Mouse (Mus musculus): ENCODE data around the gene Dlg1.

Dlg1 gene

GRCm38 (mm10) chr16:31846763-31847162 lies 183.5 kb downstream of the Dlg1 start:
- DNase-seq (ENCODE audit: low spot score in 2 of 2): no peak

GRCm38 (mm10) chr16:31863920-31864319 lies 200.7 kb downstream of the Dlg1 start:
- no peak for DNase-seq (ENCODE audit: low spot score in 2 of 2)

GRCm38 (mm10) chr16:31865242-31865641 lies 202.0 kb downstream of the Dlg1 start:
- no peak for DNase-seq (ENCODE audit: low spot score in 2 of 2)

GRCm38 (mm10) chr16:31866911-31867310 lies 203.7 kb downstream of the Dlg1 start:
- no peak for DNase-seq (ENCODE audit: low spot score in 2 of 2)

GRCm38 (mm10) chr16:31867736-31868135 lies 204.5 kb downstream of the Dlg1 start:
- no peak for DNase-seq (ENCODE audit: low spot score in 2 of 2)

- no peak for DNase-seq (ENCODE audit: low spot score in 2 of 2)
Measured at GRCm38 (mm10) chr16:31873721-31874120, 210.5 kb downstream of the Dlg1 start.

GRCm38 (mm10) chr16:31875391-31875790 lies 212.1 kb downstream of the Dlg1 start:
- DNase-seq (ENCODE audit: low spot score in 2 of 2): no peak

GRCm38 (mm10) chr16:31876386-31876785 lies 213.1 kb downstream of the Dlg1 start:
- DNase-seq (ENCODE audit: low spot score in 2 of 2): peak; percentile 69 to 85

- no peak for DNase-seq (ENCODE audit: low spot score in 2 of 2)
Measured at GRCm38 (mm10) chr16:31878052-31878451, 214.8 kb downstream of the Dlg1 start.

- no peak for DNase-seq (ENCODE audit: low spot score in 2 of 2)
Measured at GRCm38 (mm10) chr16:31878573-31879257, 215.5 kb downstream of the Dlg1 start, which contains the start of gene Meltf. Gene Meltf, plus strand, starts transcription at chr16:31878810.

GRCm38 (mm10) chr16:31880146-31880840 lies 217.1 kb downstream of the Dlg1 start:
- no peak for DNase-seq (ENCODE audit: low spot score in 2 of 2)

- no peak for DNase-seq (ENCODE audit: low spot score in 2 of 2)
Measured at GRCm38 (mm10) chr16:31882381-31882908, 219.2 kb downstream of the Dlg1 start.

GRCm38 (mm10) chr16:31883302-31883701 lies 220.1 kb downstream of the Dlg1 start:
- DNase-seq (ENCODE audit: low spot score in 2 of 2): no peak

- DNase-seq (ENCODE audit: low spot score in 2 of 2): no peak
Measured at GRCm38 (mm10) chr16:31883902-31884301, 220.7 kb downstream of the Dlg1 start.

GRCm38 (mm10) chr16:31890907-31891306 lies 227.7 kb downstream of the Dlg1 start:
- no peak for DNase-seq (ENCODE audit: low spot score in 2 of 2)

- no peak for DNase-seq (ENCODE audit: low spot score in 2 of 2)
Measured at GRCm38 (mm10) chr16:31893396-31894141, 230.3 kb downstream of the Dlg1 start.

- peak in 1 of 2 experiments; percentile 87 for DNase-seq (ENCODE audit: low spot score in 2 of 2)
Measured at GRCm38 (mm10) chr16:31896971-31897774, 233.9 kb downstream of the Dlg1 start.

- peak; percentile 87 to 94 for DNase-seq (ENCODE audit: low spot score in 2 of 2)
Measured at GRCm38 (mm10) chr16:31898546-31899326, 235.5 kb downstream of the Dlg1 start.

GRCm38 (mm10) chr16:31901886-31902285 lies 238.6 kb downstream of the Dlg1 start:
- no peak for DNase-seq (ENCODE audit: low spot score in 2 of 2)

- peak in 1 of 2 experiments; percentile 47 for DNase-seq (ENCODE audit: low spot score in 2 of 2)
Measured at GRCm38 (mm10) chr16:31903239-31903638, 240.0 kb downstream of the Dlg1 start.

GRCm38 (mm10) chr16:31905331-31905730 lies 242.1 kb downstream of the Dlg1 start:
- DNase-seq (ENCODE audit: low spot score in 2 of 2): no peak

All from left cerebral cortex, adult 9 months (tissue).